Mouse (Mus musculus): ENCODE results near the gene Atp1b3. TPM values are rescaled to one million over a fixed set of nuclear protein-coding genes. Genes with fewer than 3 reads are reported as not detected.
"Not testable (repeated sequence)": the region's sequence is repeated elsewhere in the genome, so short reads cannot be mapped to it uniquely, and the experiment has no call there.

Atp1b3 gene
- polyA plus RNA-seq (2015; fragmentation: Nextera tagmentation; extraction: Ambion mirVana), result 143 TPM in 2 replicates

GRCm38 (mm10) chr9:96364141-96364838 lies at the start of gene Atp1b3:
Atp1b3 (minus strand) TSS chr9:96364442.
- peak; percentile 98 for ATAC-seq (ENCODE audit: low FRiP score, low TSS enrichment)
- H3K27me3 ChIP-seq (ENCODE audit: control insufficient read depth, insufficient read depth, low read length), result no peaks in the 10 kb centered on the region
- peaks cover 4% of the 10 kb centered on the region; the same call in 1 of the 2 replicates for H3K4me1 ChIP-seq (replicated peaks; ENCODE audit: control insufficient read depth, insufficient read depth)
- WGBS, result 0% methylated on average over 44 of the region's 81 CpGs
- peak; percentile 45 for TF ChIP-seq CTCF (IDR thresholded peaks at IDR 0.05; ENCODE audit: low read depth)
- TF ChIP-seq EP300 (optimal IDR thresholded peaks at IDR 0.05), result no peak
- H3K9me3 ChIP-seq (ENCODE audit: control insufficient read depth, low read length), result no peaks in the 10 kb centered on the region
- H3K9ac ChIP-seq (ENCODE audit: low read length), result peak within 1 kb of the TSS; percentile 83
- peak; percentile 100 for DNase-seq (ENCODE audit: low spot score)
- peak within 1 kb of the TSS; percentile 82 for H3K4me3 ChIP-seq (ENCODE audit: low read depth, low read length)
- H3K4me2 ChIP-seq (replicated peaks; ENCODE audit: low read depth), result peak within 1 kb of the TSS; percentile 67
- H3K27ac ChIP-seq (replicated peaks), result peak within 1 kb of the TSS; percentile 96
- no peaks in the 10 kb centered on the region for H3K36me3 ChIP-seq (ENCODE audit: control insufficient read depth, insufficient read depth, low read length)

GRCm38 (mm10) chr9:96412821-96413405 lies 48.7 kb upstream of the Atp1b3 start:
- ATAC-seq (ENCODE audit: low FRiP score, low TSS enrichment) (no peak), DNase-seq (ENCODE audit: low spot score) (no peak)
- Histone ChIP-seq H3K9me3 (ENCODE audit: control insufficient read depth, low read length) (no peaks in the 10 kb centered on the region), H3K4me2 (replicated peaks; ENCODE audit: low read depth) (no peak overlapping the region), H3K27ac (replicated peaks) (no peak overlapping the region), H3K4me3 (ENCODE audit: low read depth, low read length) (no peak overlapping the region), H3K27me3 (ENCODE audit: control insufficient read depth, insufficient read depth, low read length) (no peaks in the 10 kb centered on the region), H3K36me3 (ENCODE audit: control insufficient read depth, insufficient read depth, low read length) (no peaks in the 10 kb centered on the region), H3K4me1 (replicated peaks; ENCODE audit: control insufficient read depth, insufficient read depth) (0 out of 2 replicates have a peak, but pooled peaks cover 4% of the 10 kb centered on the region), H3K9ac (ENCODE audit: low read length) (no peak overlapping the region)
- WGBS, result 57% methylated on average over 9 of the region's 9 CpGs
- TF ChIP-seq EP300 (optimal IDR thresholded peaks at IDR 0.05) (peak; percentile 49), CTCF (IDR thresholded peaks at IDR 0.05; ENCODE audit: low read depth) (no peak)

- TF ChIP-seq CTCF (IDR thresholded peaks at IDR 0.05; ENCODE audit: low read depth) (no peak), EP300 (optimal IDR thresholded peaks at IDR 0.05) (no peak)
- H3K27me3 ChIP-seq (ENCODE audit: control insufficient read depth, insufficient read depth, low read length), result no peaks in the 10 kb centered on the region
- no peak overlapping the region for H3K9ac ChIP-seq (ENCODE audit: low read length)
- peak; percentile 42 for DNase-seq (ENCODE audit: low spot score)
- H3K4me2 ChIP-seq (replicated peaks; ENCODE audit: low read depth), result no peak overlapping the region
- peak overlapping the region; percentile 56; the same call in 1 of the 2 replicates for H3K27ac ChIP-seq (replicated peaks)
- H3K4me3 ChIP-seq (ENCODE audit: low read depth, low read length), result no peak overlapping the region
- WGBS, result 56% methylated on average over 3 of the region's 3 CpGs
- H3K36me3 ChIP-seq (ENCODE audit: control insufficient read depth, insufficient read depth, low read length), result no peaks in the 10 kb centered on the region
- no peaks in the 10 kb centered on the region for H3K4me1 ChIP-seq (replicated peaks; ENCODE audit: control insufficient read depth, insufficient read depth)
- peak; percentile 72; the same call in 1 of the 2 replicates for ATAC-seq (ENCODE audit: low FRiP score, low TSS enrichment)
- no peaks in the 10 kb centered on the region for H3K9me3 ChIP-seq (ENCODE audit: control insufficient read depth, low read length)
Measured at GRCm38 (mm10) chr9:96404312-96404711, 40.1 kb upstream of the Atp1b3 start.

GRCm38 (mm10) chr9:96399916-96400315 lies 35.7 kb upstream of the Atp1b3 start:
- 96% methylated on average over 3 of the region's 3 CpGs for WGBS
- H3K4me3 ChIP-seq (ENCODE audit: low read depth, low read length); H3K27ac ChIP-seq (replicated peaks); ATAC-seq (ENCODE audit: low FRiP score, low TSS enrichment); DNase-seq (ENCODE audit: low spot score); H3K36me3 ChIP-seq (ENCODE audit: control insufficient read depth, insufficient read depth, low read length); H3K9ac ChIP-seq (ENCODE audit: low read length); H3K4me2 ChIP-seq (replicated peaks; ENCODE audit: low read depth); H3K4me1 ChIP-seq (replicated peaks; ENCODE audit: control insufficient read depth, insufficient read depth); H3K27me3 ChIP-seq (ENCODE audit: control insufficient read depth, insufficient read depth, low read length); H3K9me3 ChIP-seq (ENCODE audit: control insufficient read depth, low read length): not testable (repeated sequence)

- H3K27me3 ChIP-seq (ENCODE audit: control insufficient read depth, insufficient read depth, low read length), result no peaks in the 10 kb centered on the region
- peak overlapping the region; percentile 20 for H3K27ac ChIP-seq (replicated peaks)
- H3K36me3 ChIP-seq (ENCODE audit: control insufficient read depth, insufficient read depth, low read length), result no peaks in the 10 kb centered on the region
- ATAC-seq (ENCODE audit: low FRiP score, low TSS enrichment) (no peak), DNase-seq (ENCODE audit: low spot score) (no peak)
- no peak overlapping the region for H3K9ac ChIP-seq (ENCODE audit: low read length)
- no peaks in the 10 kb centered on the region for H3K9me3 ChIP-seq (ENCODE audit: control insufficient read depth, low read length)
- no peaks in the 10 kb centered on the region for H3K4me1 ChIP-seq (replicated peaks; ENCODE audit: control insufficient read depth, insufficient read depth)
- TF ChIP-seq EP300 (optimal IDR thresholded peaks at IDR 0.05) (no peak), CTCF (IDR thresholded peaks at IDR 0.05; ENCODE audit: low read depth) (no peak)
- WGBS, result 66% methylated on average over 6 of the region's 6 CpGs
- no peak overlapping the region for H3K4me2 ChIP-seq (replicated peaks; ENCODE audit: low read depth)
- H3K4me3 ChIP-seq (ENCODE audit: low read depth, low read length), result no peak overlapping the region
Measured at GRCm38 (mm10) chr9:96399425-96399878, 35.2 kb upstream of the Atp1b3 start.

- Histone ChIP-seq H3K9ac (ENCODE audit: low read length) (no peak overlapping the region), H3K9me3 (ENCODE audit: control insufficient read depth, low read length) (no peaks in the 10 kb centered on the region), H3K4me1 (replicated peaks; ENCODE audit: control insufficient read depth, insufficient read depth) (no peaks in the 10 kb centered on the region), H3K4me2 (replicated peaks; ENCODE audit: low read depth) (no peak overlapping the region), H3K4me3 (ENCODE audit: low read depth, low read length) (no peak overlapping the region), H3K27ac (replicated peaks) (peak overlapping the region; percentile 45), H3K27me3 (ENCODE audit: control insufficient read depth, insufficient read depth, low read length) (no peaks in the 10 kb centered on the region), H3K36me3 (ENCODE audit: control insufficient read depth, insufficient read depth, low read length) (no peaks in the 10 kb centered on the region)
- ATAC-seq (ENCODE audit: low FRiP score, low TSS enrichment) (no peak), DNase-seq (ENCODE audit: low spot score) (no peak)
- TF ChIP-seq CTCF (IDR thresholded peaks at IDR 0.05; ENCODE audit: low read depth), result no peak
- no peak for TF ChIP-seq EP300 (optimal IDR thresholded peaks at IDR 0.05)
- WGBS, result 29% methylated on average over 4 of the region's 4 CpGs
Measured at GRCm38 (mm10) chr9:96398614-96399013, 34.4 kb upstream of the Atp1b3 start.

Data from stomach, postnatal 0 days (tissue).